Mouse (Mus musculus): ENCODE measurements around the gene Uchl3. TPM values are rescaled to one million over a fixed set of nuclear protein-coding genes. Genes with fewer than 3 reads are reported as not detected.
A peak's percentile ranks its signal among the peaks of the same experiment; 100 is the strongest.

Gene Uchl3
- polyA plus RNA-seq, 1 experiment, result 67.9 TPM

GRCm38 (mm10) chr14:101652571-101652970, 1.2 kb upstream of the Uchl3 start:
- H3K4me1 ChIP-seq (ENCODE audit: control insufficient read depth, insufficient read depth, insufficient read length, low read length), result peaks cover 3% of the 10 kb centered on the region
- no peak overlapping the region for H3K4me3 ChIP-seq (ENCODE audit: insufficient read depth, low read depth, low read length)

GRCm38 (mm10) chr14:101654526-101654909, 751 bp downstream of the Uchl3 start:
- Histone ChIP-seq H3K4me3 (ENCODE audit: insufficient read depth, low read depth, low read length) (peak overlapping the region; percentile 83), H3K27ac (replicated peaks; ENCODE audit: low read depth, low read length) (no peak overlapping the region), H3K4me1 (ENCODE audit: control insufficient read depth, insufficient read depth, insufficient read length, low read length) (peaks cover 3% of the 10 kb centered on the region)

More at GRCm38 (mm10) chr14:101652571-101652970, 1.2 kb upstream of the Uchl3 start:
- no peak overlapping the region for H3K27ac ChIP-seq (replicated peaks; ENCODE audit: low read depth, low read length)

GRCm38 (mm10) chr14:101656307-101656706, 2.5 kb downstream of the Uchl3 start:
- Histone ChIP-seq H3K27ac (replicated peaks; ENCODE audit: low read depth, low read length) (no peak overlapping the region), H3K4me1 (ENCODE audit: control insufficient read depth, insufficient read depth, insufficient read length, low read length) (peaks cover 3% of the 10 kb centered on the region), H3K4me3 (ENCODE audit: insufficient read depth, low read depth, low read length) (no peak overlapping the region)

GRCm38 (mm10) chr14:101661654-101662412, 8.1 kb downstream of the Uchl3 start:
- Histone ChIP-seq H3K27ac (replicated peaks; ENCODE audit: low read depth, low read length) (no peak overlapping the region), H3K4me1 (ENCODE audit: control insufficient read depth, insufficient read depth, insufficient read length, low read length) (no peaks in the 10 kb centered on the region), H3K4me3 (ENCODE audit: insufficient read depth, low read depth, low read length) (no peak overlapping the region)

- no peaks in the 10 kb centered on the region for H3K4me1 ChIP-seq (ENCODE audit: control insufficient read depth, insufficient read depth, insufficient read length, low read length)
- no peak overlapping the region for H3K27ac ChIP-seq (replicated peaks; ENCODE audit: low read depth, low read length)
- H3K4me3 ChIP-seq (ENCODE audit: insufficient read depth, low read depth, low read length), result no peak overlapping the region
Measured at GRCm38 (mm10) chr14:101664274-101664673, 10.5 kb downstream of the Uchl3 start.

GRCm38 (mm10) chr14:101666056-101666455, 12.3 kb downstream of the Uchl3 start:
- H3K4me3 ChIP-seq (ENCODE audit: insufficient read depth, low read depth, low read length), result no peak overlapping the region
- H3K27ac ChIP-seq (replicated peaks; ENCODE audit: low read depth, low read length), result no peak overlapping the region
- H3K4me1 ChIP-seq (ENCODE audit: control insufficient read depth, insufficient read depth, insufficient read length, low read length), result no peaks in the 10 kb centered on the region

- H3K4me1 ChIP-seq (ENCODE audit: control insufficient read depth, insufficient read depth, insufficient read length, low read length), result no peaks in the 10 kb centered on the region
- no peak overlapping the region for H3K27ac ChIP-seq (replicated peaks; ENCODE audit: low read depth, low read length)
- no peak overlapping the region for H3K4me3 ChIP-seq (ENCODE audit: insufficient read depth, low read depth, low read length)
Measured at GRCm38 (mm10) chr14:101666536-101666935, 12.8 kb downstream of the Uchl3 start.

GRCm38 (mm10) chr14:101668626-101669025, 14.9 kb downstream of the Uchl3 start:
- Histone ChIP-seq H3K4me1 (ENCODE audit: control insufficient read depth, insufficient read depth, insufficient read length, low read length) (no peaks in the 10 kb centered on the region), H3K4me3 (ENCODE audit: insufficient read depth, low read depth, low read length) (no peak overlapping the region)

GRCm38 (mm10) chr14:101672226-101672625, 18.5 kb downstream of the Uchl3 start:
- H3K27ac ChIP-seq (replicated peaks; ENCODE audit: low read depth, low read length), result no peak overlapping the region
- no peaks in the 10 kb centered on the region for H3K4me1 ChIP-seq (ENCODE audit: control insufficient read depth, insufficient read depth, insufficient read length, low read length)
- H3K4me3 ChIP-seq (ENCODE audit: insufficient read depth, low read depth, low read length), result no peak overlapping the region

More at GRCm38 (mm10) chr14:101668626-101669025, 14.9 kb downstream of the Uchl3 start:
- H3K27ac ChIP-seq (replicated peaks; ENCODE audit: low read depth, low read length), result no peak overlapping the region

GRCm38 (mm10) chr14:101687696-101688095, 33.9 kb downstream of the Uchl3 start:
- H3K27ac ChIP-seq (replicated peaks; ENCODE audit: low read depth, low read length), result peak overlapping the region; percentile 24
- H3K4me3 ChIP-seq (ENCODE audit: insufficient read depth, low read depth, low read length), result no peak overlapping the region
- H3K4me1 ChIP-seq (ENCODE audit: control insufficient read depth, insufficient read depth, insufficient read length, low read length), result no peaks in the 10 kb centered on the region

GRCm38 (mm10) chr14:101688406-101688805, 34.6 kb downstream of the Uchl3 start:
- H3K4me1 ChIP-seq (ENCODE audit: control insufficient read depth, insufficient read depth, insufficient read length, low read length), result no peaks in the 10 kb centered on the region
- H3K4me3 ChIP-seq (ENCODE audit: insufficient read depth, low read depth, low read length), result no peak overlapping the region
- H3K27ac ChIP-seq (replicated peaks; ENCODE audit: low read depth, low read length), result no peak overlapping the region

- Histone ChIP-seq H3K4me1 (ENCODE audit: control insufficient read depth, insufficient read depth, insufficient read length, low read length) (no peaks in the 10 kb centered on the region), H3K27ac (replicated peaks; ENCODE audit: low read depth, low read length) (no peak overlapping the region)
Measured at GRCm38 (mm10) chr14:101704479-101704878, 50.7 kb downstream of the Uchl3 start.

GRCm38 (mm10) chr14:101707088-101707487, 53.3 kb downstream of the Uchl3 start:
- Histone ChIP-seq H3K27ac (replicated peaks; ENCODE audit: low read depth, low read length) (no peak overlapping the region), H3K4me1 (ENCODE audit: control insufficient read depth, insufficient read depth, insufficient read length, low read length) (no peaks in the 10 kb centered on the region), H3K4me3 (ENCODE audit: insufficient read depth, low read depth, low read length) (no peak overlapping the region)

More at GRCm38 (mm10) chr14:101704479-101704878, 50.7 kb downstream of the Uchl3 start:
- no peak overlapping the region for H3K4me3 ChIP-seq (ENCODE audit: insufficient read depth, low read depth, low read length)

GRCm38 (mm10) chr14:101714414-101714813, 60.6 kb downstream of the Uchl3 start:
- H3K4me3 ChIP-seq (ENCODE audit: insufficient read depth, low read depth, low read length), result no peak overlapping the region
- no peak overlapping the region for H3K27ac ChIP-seq (replicated peaks; ENCODE audit: low read depth, low read length)
- no peaks in the 10 kb centered on the region for H3K4me1 ChIP-seq (ENCODE audit: control insufficient read depth, insufficient read depth, insufficient read length, low read length)

- peak within 1 kb of the TSS; percentile 97 for H3K27ac ChIP-seq (replicated peaks; ENCODE audit: low read depth, low read length)
- peak within 1 kb of the TSS; percentile 88 for H3K4me3 ChIP-seq (ENCODE audit: insufficient read depth, low read depth, low read length)
- 0 out of 2 replicates have a peak, but pooled peaks cover 2% of the 10 kb centered on the region for H3K4me1 ChIP-seq (ENCODE audit: control insufficient read depth, insufficient read depth, insufficient read length, low read length)
Measured at GRCm38 (mm10) chr14:101729237-101729971, 75.6 kb downstream of the Uchl3 start, which contains the start of the genes Gm9922 and Lmo7. Gm9922 (minus strand) TSS chr14:101729814. Lmo7 (plus strand) TSS chr14:101729957.

Data from brown adipose tissue, adult 24 weeks (tissue).